Mouse (Mus musculus) granulocyte monocyte progenitor cell, adult 5-6 weeks (primary cell): ENCODE data around the gene Phyhd1. TPM values are rescaled to one million over a fixed set of nuclear protein-coding genes. Genes with fewer than 3 reads are reported as not detected.

ENCODE experiments used
- ATAC-seq: replicated peaks from 2 replicates; pipeline ENCODE4 v1.8.0; 2016; ENCODE audit warnings: mild to moderate bottlenecking, moderate TSS enrichment, inconsistent platforms; ENCODE audit not compliant: poor library complexity, severe bottlenecking
- total RNA-seq, 2 experiments: library from RNA; stranded (forward) in 1 of 2; stranded (reverse) in 1 of 2; fragments of 200-712, 200-1000 nt in 1 of 2; fragments of >200 nt in 1 of 2; fragmentation: Nextera tagmentation in 1 of 2; gene quantifications; 2 replicates each; pipeline ENCODE4 v1.2.3; 2014 to 2017

Phyhd1 gene
- total RNA-seq, 2 experiments from 2014 or later, result 0.99 to 1.5 TPM

- ATAC-seq, result no peak
Observed at GRCm38 (mm10) chr2:30281651-30282050, 15.6 kb downstream of the Phyhd1 start.

DNA sequence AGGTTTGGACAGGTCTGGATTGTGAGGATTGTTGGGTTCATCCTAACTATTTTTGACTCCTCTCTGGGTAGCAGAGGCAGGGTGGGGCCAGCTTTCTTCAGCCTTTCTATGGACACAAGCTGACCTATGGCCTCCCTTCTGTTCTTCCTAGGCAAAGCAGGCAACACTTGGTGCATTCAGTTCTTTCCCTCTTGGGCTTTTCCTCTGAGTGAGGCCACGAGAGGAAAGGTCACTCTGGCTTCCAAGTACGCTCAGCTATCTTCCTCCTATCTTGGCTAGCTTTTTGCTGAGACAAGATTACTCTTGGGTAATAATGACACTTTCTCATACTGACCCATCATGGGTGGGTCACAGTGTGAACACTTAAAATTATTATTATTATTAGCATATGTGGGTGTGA is 17.2 kb downstream of the Phyhd1 start:
- no peak for ATAC-seq

DNA sequence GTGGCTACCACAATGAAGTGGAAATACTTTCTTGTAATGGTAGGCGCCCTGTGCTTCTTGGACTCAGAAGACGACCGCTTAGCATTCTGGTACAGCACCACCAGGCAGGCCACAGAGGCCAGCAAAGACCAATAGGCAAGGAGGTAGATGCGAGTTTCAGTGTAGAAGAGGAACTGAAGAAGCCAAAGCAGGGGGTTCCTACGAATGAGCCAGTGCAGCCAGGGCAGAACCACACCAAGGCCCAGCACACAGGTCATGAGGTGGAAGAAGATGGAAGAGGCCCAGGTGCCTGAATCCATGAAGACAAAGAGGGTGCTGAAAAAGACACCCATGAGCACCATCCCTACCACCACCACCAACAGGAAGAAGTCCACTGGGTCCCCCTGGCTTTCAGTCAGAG is 19.0 kb downstream of the Phyhd1 start:
- no peak for ATAC-seq

DNA sequence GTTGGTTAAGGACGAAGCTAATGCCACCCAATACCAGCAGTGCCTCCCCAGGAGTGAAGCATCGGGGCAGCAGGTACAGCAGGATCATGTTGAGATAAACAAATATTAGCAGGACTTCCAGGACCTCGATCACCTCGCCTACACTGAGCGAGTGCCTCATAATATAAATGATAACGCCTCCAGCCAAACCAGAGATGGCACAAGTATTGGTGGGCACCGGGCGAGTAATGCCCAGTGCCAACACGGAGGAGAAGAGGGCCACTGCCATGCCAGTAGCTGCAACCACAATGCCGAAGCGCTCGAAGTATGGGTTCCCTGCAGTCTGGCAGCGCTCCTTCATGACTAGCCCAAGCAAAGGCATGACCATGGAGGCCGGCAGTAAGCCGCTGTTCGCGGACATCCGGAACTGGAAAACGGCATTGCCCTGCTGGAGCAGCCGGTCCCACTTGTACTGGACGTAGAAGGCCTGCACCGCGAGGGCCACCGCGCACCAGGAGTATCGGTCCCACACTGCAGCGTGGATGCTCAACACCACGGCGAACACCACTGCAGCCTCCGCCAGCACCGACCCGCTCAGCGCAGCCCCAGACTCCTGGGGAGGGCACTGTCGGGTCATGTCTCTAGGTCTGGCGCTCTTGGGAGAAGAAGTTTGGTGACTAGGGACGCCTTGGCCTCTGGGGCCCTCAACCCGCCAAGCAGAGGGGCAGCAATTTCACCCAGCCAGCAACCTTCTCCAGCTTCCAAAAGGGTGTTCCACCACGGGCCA is 19.6 kb downstream of the Phyhd1 start:
- ATAC-seq, result peak; percentile 21

DNA sequence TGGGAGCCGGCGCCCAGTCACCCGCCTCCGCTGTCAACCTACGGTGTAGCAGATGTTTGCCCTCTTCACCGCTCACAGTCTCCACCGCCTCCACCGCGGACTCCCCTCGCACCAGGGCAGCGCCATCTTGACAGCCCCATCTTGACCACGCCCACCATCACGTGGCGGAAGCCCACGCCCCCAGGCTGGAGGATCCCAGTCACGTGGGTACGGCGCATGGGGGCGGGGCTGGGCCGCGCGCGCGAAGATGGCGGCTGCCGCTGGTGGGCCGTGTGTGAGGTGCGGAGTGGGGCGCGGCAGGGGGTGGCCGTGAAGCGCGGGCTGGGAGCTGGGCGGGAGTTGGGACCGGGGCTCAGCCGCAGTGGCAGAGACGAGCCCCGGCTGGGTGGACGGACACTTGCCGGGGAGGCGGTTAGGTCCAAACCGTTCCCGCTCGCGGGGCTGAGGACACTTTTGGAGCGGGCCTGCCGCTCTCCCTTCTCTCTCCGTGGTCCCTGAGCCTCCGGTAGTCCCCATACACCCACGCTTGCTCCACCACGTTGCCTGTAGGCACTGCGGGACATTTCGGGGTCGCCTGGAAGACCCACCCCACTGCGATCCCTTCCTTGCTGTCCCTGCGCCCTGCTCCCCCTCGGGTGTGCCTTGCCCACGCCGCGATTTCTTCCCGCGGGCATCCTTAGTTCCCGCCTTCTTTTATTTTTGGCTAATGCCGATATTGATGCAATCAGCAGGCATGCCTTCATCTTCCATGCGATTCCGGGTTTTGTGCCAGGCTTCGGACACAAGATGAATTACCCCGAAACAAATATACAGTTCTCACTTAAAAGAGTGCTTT is 20.4 kb downstream of the Phyhd1 start, which contains the start of the genes Dolk and Nup188:
TSS of gene Dolk (minus strand) at position 143 of the 835 bp plus-strand sequence.
TSS of gene Nup188 (plus strand) at position 206 of the 835 bp plus-strand sequence.
- ATAC-seq, result peak; percentile 84

- ATAC-seq, result no peak
Observed at GRCm38 (mm10) chr2:30287027-30287373, 21.0 kb downstream of the Phyhd1 start.

DNA sequence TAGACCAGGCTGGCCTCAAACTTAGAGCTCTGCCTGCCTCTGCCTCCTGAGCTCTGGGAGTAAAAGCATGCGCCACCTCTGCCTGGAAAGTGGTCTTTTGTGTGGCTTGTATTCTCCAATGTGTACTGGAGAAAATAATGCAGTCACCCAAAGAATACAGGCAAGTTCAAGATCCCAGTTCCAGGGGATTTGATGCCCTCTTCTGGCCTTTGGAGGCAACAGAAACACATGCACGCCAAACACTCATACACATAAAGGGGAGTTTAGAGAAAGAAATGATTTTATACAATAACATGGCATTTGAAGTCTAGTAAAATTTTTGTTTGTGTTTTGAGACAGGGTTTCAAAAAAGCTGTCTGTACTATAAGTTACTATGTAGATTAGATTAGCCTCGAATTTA is 33.5 kb downstream of the Phyhd1 start:
- ATAC-seq, result no peak

- no peak for ATAC-seq
Observed at GRCm38 (mm10) chr2:30299966-30300365, 34.0 kb downstream of the Phyhd1 start.

DNA sequence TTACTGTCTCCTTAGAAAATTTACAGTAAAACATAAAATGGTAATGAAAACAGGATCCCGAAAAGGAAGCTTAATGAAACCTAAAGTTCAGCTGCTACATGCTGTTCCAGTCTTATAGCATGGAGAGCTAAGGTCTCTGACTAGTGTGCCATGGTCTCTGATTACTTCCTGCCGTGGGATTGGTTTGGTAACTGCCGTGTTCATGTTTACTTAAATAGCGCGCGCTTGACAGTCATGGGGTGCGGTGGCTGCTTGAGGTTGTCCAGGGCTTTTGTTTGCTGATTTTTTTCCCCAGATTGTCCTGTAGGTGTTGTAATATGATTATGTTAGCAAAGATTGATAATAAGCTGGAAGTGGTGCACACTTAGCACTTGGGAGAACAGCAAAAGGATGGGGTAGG is 40.1 kb downstream of the Phyhd1 start:
- ATAC-seq, result no peak

GRCm38 (mm10) chr2:30309351-30309750 is 43.3 kb downstream of the Phyhd1 start:
- no peak for ATAC-seq

GRCm38 (mm10) chr2:30311481-30311880 is 45.5 kb downstream of the Phyhd1 start:
- no peak for ATAC-seq

DNA sequence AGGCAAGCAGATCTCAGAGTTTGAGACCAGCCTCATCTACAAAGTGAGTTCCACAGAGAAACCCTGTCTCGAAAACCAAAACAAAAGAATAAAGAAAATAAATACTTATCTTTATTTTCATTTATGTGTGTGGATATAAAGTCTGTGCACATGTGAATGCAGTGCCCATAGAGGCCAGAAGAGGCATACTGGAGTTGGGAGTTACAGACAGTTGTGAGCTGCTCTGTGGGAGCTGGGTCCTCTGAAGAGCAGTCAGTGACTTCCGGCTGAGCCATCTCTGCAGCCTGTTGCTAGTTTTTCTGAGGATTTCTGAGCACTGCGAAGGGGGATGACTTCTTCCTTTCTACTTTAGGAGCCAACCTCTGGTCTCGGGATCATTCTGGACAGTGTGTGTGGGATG is 50.1 kb downstream of the Phyhd1 start:
- ATAC-seq, result no peak

DNA sequence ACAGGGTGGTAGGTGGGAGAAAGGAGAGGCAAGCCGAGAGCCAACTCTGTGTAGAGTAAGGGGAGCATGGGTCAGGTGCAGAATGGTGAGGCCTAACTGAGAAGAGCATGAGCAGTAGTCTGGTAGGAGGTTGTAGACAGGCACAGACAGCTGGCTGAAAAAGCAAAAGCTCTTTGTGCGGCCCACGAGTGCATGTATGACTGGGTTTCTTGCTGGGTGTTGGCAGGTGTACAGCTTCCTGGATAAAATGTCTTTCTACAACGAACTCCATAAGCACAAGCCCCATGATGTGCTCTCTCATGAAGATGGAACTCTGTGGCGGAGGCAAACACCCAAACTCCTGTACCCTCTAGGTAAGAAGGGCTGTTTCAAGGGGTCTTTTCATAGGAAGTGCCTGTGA is 51.0 kb downstream of the Phyhd1 start:
- no peak for ATAC-seq

DNA sequence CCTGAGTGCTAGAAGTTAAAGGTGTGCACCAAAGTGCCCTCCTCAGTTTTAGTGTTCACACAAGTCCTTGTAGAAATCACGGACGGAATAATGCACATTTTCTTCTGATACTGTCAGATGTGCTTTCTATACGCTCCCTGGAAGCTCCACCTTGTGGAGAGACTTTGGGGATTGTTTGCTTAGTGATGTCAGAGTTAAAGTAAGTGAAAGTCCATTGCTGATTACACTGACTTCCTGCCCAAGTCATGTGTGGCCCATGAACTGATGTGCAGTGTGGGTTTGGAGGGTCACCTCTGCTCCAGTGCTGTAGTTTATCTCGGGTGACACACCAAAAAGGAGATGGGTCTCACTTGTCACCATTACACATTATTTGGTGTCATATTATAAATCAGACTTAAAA is 53.3 kb downstream of the Phyhd1 start:
- no peak for ATAC-seq

DNA sequence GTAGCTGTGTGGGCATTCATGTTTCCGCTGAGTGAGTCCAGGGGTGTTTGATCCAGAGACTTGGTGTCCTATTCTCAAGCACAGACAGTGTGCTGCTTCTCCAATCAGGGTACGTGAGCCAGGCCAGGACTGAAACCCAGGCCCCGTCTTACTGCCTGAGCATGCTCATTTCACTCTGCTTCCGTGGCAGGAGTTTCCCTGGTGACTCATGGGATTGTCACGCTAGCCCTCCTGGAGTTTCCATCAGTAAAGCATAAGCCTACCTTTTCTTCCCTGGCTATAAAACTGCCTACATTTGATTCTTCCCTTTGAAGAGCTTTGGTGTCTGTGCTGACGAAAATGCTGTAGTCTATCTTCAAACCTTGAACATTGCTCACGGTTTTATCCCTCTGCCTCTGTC is 57.1 kb downstream of the Phyhd1 start:
- no peak for ATAC-seq

DNA sequence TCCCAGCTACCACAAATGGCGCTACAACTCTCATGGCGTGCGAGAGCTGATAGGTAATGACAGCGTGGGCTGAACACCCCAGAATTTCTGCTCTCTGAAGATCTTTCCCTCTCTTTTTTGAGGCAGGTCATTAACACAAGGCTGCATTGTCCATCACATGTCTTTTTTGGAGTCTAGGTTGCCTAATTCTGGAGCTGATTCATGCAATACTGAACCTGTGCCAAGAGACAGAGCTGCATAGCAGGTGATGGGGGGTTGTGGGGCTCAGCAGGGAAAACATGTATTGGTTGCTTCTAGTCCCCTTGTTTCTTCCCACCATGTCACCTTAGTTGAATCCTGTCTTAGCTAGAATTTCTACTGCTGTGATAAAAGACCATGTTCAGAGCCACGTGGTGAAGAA is 59.3 kb downstream of the Phyhd1 start:
- no peak for ATAC-seq

- no peak for ATAC-seq
Observed at GRCm38 (mm10) chr2:30327276-30327675, 61.3 kb downstream of the Phyhd1 start.

DNA sequence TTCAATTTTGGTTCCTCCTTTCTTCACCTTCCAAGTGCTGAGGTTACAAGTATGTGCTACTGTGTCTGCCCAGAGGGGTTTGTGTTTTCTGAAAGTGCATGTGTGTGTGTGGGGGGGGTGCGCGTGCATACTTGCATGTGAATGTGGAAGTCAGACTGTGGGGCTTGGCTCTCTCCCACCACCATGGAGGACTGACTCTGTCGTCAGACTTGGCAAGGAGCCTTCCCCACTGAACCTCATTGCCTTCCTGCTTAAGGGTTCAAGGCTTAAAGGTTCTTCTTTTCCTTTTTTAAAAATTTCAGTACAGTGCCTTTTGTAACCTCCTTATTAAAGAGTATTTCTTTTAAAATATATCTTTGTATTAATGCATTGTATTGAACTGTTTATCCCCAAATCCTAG is 62.8 kb downstream of the Phyhd1 start:
- no peak for ATAC-seq
